10 mouse cellular contexts compared by ENCODE assay signal in the genomic region with DNA sequence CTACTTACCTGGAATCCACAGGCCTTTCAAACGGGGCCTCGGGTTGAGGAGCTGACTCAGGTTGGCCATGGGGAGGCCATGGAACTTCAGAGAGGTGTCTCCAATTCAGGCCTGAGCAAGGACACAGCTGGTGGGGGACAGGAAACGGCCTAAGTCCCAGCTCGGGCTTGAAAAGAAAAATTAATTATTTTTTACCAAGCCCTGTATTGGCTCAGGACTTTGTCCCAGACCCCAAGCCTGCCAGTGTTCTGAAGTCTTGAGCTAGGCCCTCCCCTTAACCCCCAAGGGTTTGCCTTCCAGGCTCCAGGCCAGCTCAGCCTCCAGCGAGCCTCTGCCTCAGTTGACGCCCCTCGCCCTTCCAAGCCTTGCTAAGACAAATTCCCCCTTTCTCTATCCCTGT. TPM values are rescaled to one million over a fixed set of nuclear protein-coding genes. Genes with fewer than 3 reads are reported as not detected.
DNase-seq lines count a peak whose midpoint lies in the region; ATAC-seq and TF ChIP-seq lines count a peak whose summit lies in the region.
"Had no signal": no experiment of that assay in that cellular context is flagged by ENCODE, and none has a peak within 500 bp of the region (broad histone marks: within the 10 kb centered on the region; RNA-seq: fewer than 3 reads in every experiment).

Gene Pth1r, minus strand, starts transcription at position 185 of the 400 bp plus-strand sequence.

- WGBS in liver, adult 2 months, result 77% methylated on average over 7 of the region's 7 CpGs
- whole genome bisulfite sequencing in liver, postnatal 0 days (ENCODE audit: insufficient replicate concordance), result 62% methylated on average over 7 of the region's 7 CpGs
- WGBS in embryonic facial prominence, embryonic 14.5 days, result 56% methylated on average over 7 of the region's 7 CpGs
- WGBS in hindbrain, embryonic 15.5 days, result 56% methylated on average over 7 of the region's 7 CpGs
- WGBS in limb, embryonic 13.5 days, result 36% methylated on average over 7 of the region's 7 CpGs

- H3K9me3 ChIP-seq in liver, postnatal 0 days (ENCODE audit: low read length), result no peaks in the 10 kb centered on the region
- H3K9me3 ChIP-seq in embryonic facial prominence, embryonic 14.5 days (ENCODE audit: control insufficient read depth, low read length), result no peaks in the 10 kb centered on the region
- no peaks in the 10 kb centered on the region for H3K9me3 ChIP-seq in hindbrain, embryonic 15.5 days
- no peaks in the 10 kb centered on the region for H3K9me3 ChIP-seq in limb, embryonic 13.5 days

- no peaks in the 10 kb centered on the region for H3K79me2 ChIP-seq in liver, adult 2 months (ENCODE audit: control insufficient read depth, insufficient read depth, low read length)

- peak within 1 kb of the TSS; percentile 28 for H3K4me3 ChIP-seq in liver, adult 2 months (ENCODE audit: insufficient read depth, low read depth, low read length)
- H3K4me3 ChIP-seq in liver, postnatal 0 days (ENCODE audit: low read depth, low read length), result no peak within 1 kb of the TSS
- H3K4me3 ChIP-seq in embryonic facial prominence, embryonic 14.5 days (ENCODE audit: low read depth, low read length), result no peak within 1 kb of the TSS
- no peak within 1 kb of the TSS for H3K4me3 ChIP-seq in hindbrain, embryonic 15.5 days
- no peak within 1 kb of the TSS for H3K4me3 ChIP-seq in limb, embryonic 13.5 days
- H3K4me3 ChIP-seq: myocyte had no signal

- TF ChIP-seq POLR2A in liver, adult 2 months (IDR thresholded peaks at IDR 0.05; ENCODE audit: extremely low read depth, insufficient read depth, low read length), result no peak

- no peaks in the 10 kb centered on the region for H3K36me3 ChIP-seq in liver, adult 2 months (ENCODE audit: control insufficient read depth, insufficient read depth, low read length)
- no peaks in the 10 kb centered on the region for H3K36me3 ChIP-seq in liver, postnatal 0 days (replicated peaks; ENCODE audit: insufficient read depth, low read length)
- no peaks in the 10 kb centered on the region for H3K36me3 ChIP-seq in embryonic facial prominence, embryonic 14.5 days (ENCODE audit: control insufficient read depth, insufficient read depth, low read length)
- H3K36me3 ChIP-seq in hindbrain, embryonic 15.5 days, result no peaks in the 10 kb centered on the region
- no peaks in the 10 kb centered on the region for H3K36me3 ChIP-seq in limb, embryonic 13.5 days

- no peak for TF ChIP-seq CTCF in liver, adult 2 months (IDR thresholded peaks at IDR 0.05; ENCODE audit: low read depth, low read length)
- TF ChIP-seq CTCF in liver, postnatal 0 days (IDR thresholded peaks at IDR 0.05; ENCODE audit: low read depth), result no peak

- peaks cover 8% of the 10 kb centered on the region for H3K27me3 ChIP-seq in liver, adult 2 months (ENCODE audit: control insufficient read depth, insufficient read depth, low read length)
- H3K27me3 ChIP-seq in liver, postnatal 0 days (ENCODE audit: insufficient read depth, low read length), result peaks cover 38% of the 10 kb centered on the region
- peaks cover 6% of the 10 kb centered on the region; the same call in 1 of the 2 replicates for H3K27me3 ChIP-seq in embryonic facial prominence, embryonic 14.5 days (replicated peaks; ENCODE audit: control insufficient read depth, insufficient read depth, low read length)
- 0 out of 2 replicates have a peak, but pooled peaks cover 6% of the 10 kb centered on the region for H3K27me3 ChIP-seq in hindbrain, embryonic 15.5 days
- H3K27me3 ChIP-seq in limb, embryonic 13.5 days, result peaks cover 27% of the 10 kb centered on the region

- peak within 1 kb of the TSS; percentile 3 for H3K9ac ChIP-seq in liver, adult 2 months (ENCODE audit: low read depth, low read length)
- no peak within 1 kb of the TSS for H3K9ac ChIP-seq in liver, postnatal 0 days (replicated peaks)
- no peak within 1 kb of the TSS for H3K9ac ChIP-seq in embryonic facial prominence, embryonic 14.5 days (ENCODE audit: low read depth, low read length)
- no peak within 1 kb of the TSS for H3K9ac ChIP-seq in hindbrain, embryonic 15.5 days
- peak within 1 kb of the TSS; percentile 26; the same call in 1 of the 2 replicates for H3K9ac ChIP-seq in limb, embryonic 13.5 days

- no peak for ATAC-seq in liver, postnatal 0 days
- ATAC-seq in embryonic facial prominence, embryonic 14.5 days (ENCODE audit: low read depth), result no peak
- ATAC-seq in hindbrain, embryonic 15.5 days (ENCODE audit: low FRiP score, low read depth), result no peak
- ATAC-seq in limb, embryonic 13.5 days (ENCODE audit: low FRiP score, low read depth), result no peak
- no peak for ATAC-seq in granulocyte monocyte progenitor cell, adult 5-6 weeks (replicated peaks; ENCODE audit: poor library complexity, severe bottlenecking)

- no peak for DNase-seq in liver, adult 2 months (ENCODE audit: extremely low read depth, low read depth, low spot score)
- DNase-seq in liver, postnatal 0 days, result no peak
- no peak for DNase-seq in embryonic facial prominence, embryonic 14.5 days (ENCODE audit: low spot score)
- no peak for DNase-seq in cerebellum, postnatal 14 days
- DNase-seq: cerebellum, postnatal 36 days; thymus, adult 2 months had no signal

- H3K4me2 ChIP-seq in liver, postnatal 0 days (ENCODE audit: low read depth, low read length), result no peak within 1 kb of the TSS
- H3K4me2 ChIP-seq in embryonic facial prominence, embryonic 14.5 days (ENCODE audit: low read depth, low read length), result no peak within 1 kb of the TSS
- no peak within 1 kb of the TSS for H3K4me2 ChIP-seq in hindbrain, embryonic 15.5 days
- H3K4me2 ChIP-seq in limb, embryonic 13.5 days (replicated peaks), result peak within 1 kb of the TSS; percentile 2

- H3K4me1 ChIP-seq in liver, adult 2 months (ENCODE audit: control insufficient read depth, insufficient read depth, low read length), result no peaks in the 10 kb centered on the region
- H3K4me1 ChIP-seq in liver, postnatal 0 days (ENCODE audit: insufficient read depth), result no peaks in the 10 kb centered on the region; the same call in 1 of the 2 replicates
- peaks cover 16% of the 10 kb centered on the region for H3K4me1 ChIP-seq in embryonic facial prominence, embryonic 14.5 days (ENCODE audit: control insufficient read depth, insufficient read depth, low read length)
- H3K4me1 ChIP-seq in hindbrain, embryonic 15.5 days (replicated peaks), result peaks cover 17% of the 10 kb centered on the region
- peaks cover 75% of the 10 kb centered on the region for H3K4me1 ChIP-seq in limb, embryonic 13.5 days

- H3K27ac ChIP-seq in liver, adult 2 months (replicated peaks; ENCODE audit: insufficient read depth, low read depth, low read length), result peak within 1 kb of the TSS; percentile 54; the same call in 1 of the 2 replicates
- no peak within 1 kb of the TSS for H3K27ac ChIP-seq in liver, postnatal 0 days (ENCODE audit: low read depth)
- no peak within 1 kb of the TSS for H3K27ac ChIP-seq in embryonic facial prominence, embryonic 14.5 days (replicated peaks; ENCODE audit: low read depth, low read length)
- H3K27ac ChIP-seq in hindbrain, embryonic 15.5 days (replicated peaks), result no peak within 1 kb of the TSS
- peak within 1 kb of the TSS; percentile 74; the same call in 1 of the 2 replicates for H3K27ac ChIP-seq in limb, embryonic 13.5 days

- TF ChIP-seq EP300 in liver, postnatal 0 days (IDR thresholded peaks at IDR 0.05; ENCODE audit: low read depth), result no peak

RNA-seq across cellular contexts. Expression of gene Pth1r, which starts in this region (rescaled TPM):
- total RNA-seq in liver, adult 2 months (2014; rRNA removed), result 7.4 and 11.0 TPM in 2 replicates
- 24.4 and 28.1 TPM in 2 replicates for polyA plus RNA-seq in liver, adult 2 months (2012; rRNA removed)
- 5.2 and 5.3 TPM in 2 replicates for polyA plus RNA-seq in liver, postnatal 0 days (2015; fragmentation: Nextera tagmentation; extraction: Ambion mirVana)
- 97.5 and 98.0 TPM in 2 replicates for polyA plus RNA-seq in embryonic facial prominence, embryonic 14.5 days (2014; fragmentation: Nextera tagmentation; extraction: Ambion mirVana)
- 11.0 and 12.0 TPM in 2 replicates for polyA plus RNA-seq in hindbrain, embryonic 15.5 days (2015; fragmentation: Nextera tagmentation; extraction: Ambion mirVana)
- polyA plus RNA-seq in limb, embryonic 13.5 days (2015; fragmentation: Nextera tagmentation; extraction: Ambion mirVana), result 91.1 and 97.7 TPM in 2 replicates
- 1.2 TPM in 1 of 2 replicates, not detected in the other for total RNA-seq in granulocyte monocyte progenitor cell, adult 5-6 weeks (2014; fragmentation: Nextera tagmentation)
- 0.10 and 2.5 TPM in 2 replicates for total RNA-seq in granulocyte monocyte progenitor cell, adult 5-6 weeks (2017)

Comparison
In these comparisons a context has a peak if more than half of its experiments do, and no peak if none do; other contexts are left out.
1. H3K27ac ChIP-seq: peak in liver, adult 2 months (single experiment) and limb, embryonic 13.5 days (single experiment); none in liver, postnatal 0 days (single experiment), embryonic facial prominence, embryonic 14.5 days (single experiment) and hindbrain, embryonic 15.5 days (single experiment).
2. H3K9ac ChIP-seq: peak in liver, adult 2 months (single experiment) and limb, embryonic 13.5 days (single experiment); none in liver, postnatal 0 days (single experiment), embryonic facial prominence, embryonic 14.5 days (single experiment) and hindbrain, embryonic 15.5 days (single experiment).